Mouse (Mus musculus) frontal cortex, adult 2 months (tissue): ENCODE data around the gene Prnp. TPM values are rescaled to one million over a fixed set of nuclear protein-coding genes. Genes with fewer than 3 reads are reported as not detected.

ENCODE experiments used
- DNase-seq, 2 experiments: peaks; one replicate each; pipeline ENCODE4 v3.0.0; 2022; ENCODE audit warnings: low spot score in 1 of 2; ENCODE audit errors: extremely low spot score in 1 of 2
- polyA plus RNA-seq: library from polyadenylated mRNA; depleted of rRNA; stranded (reverse); fragments of >200 nt; gene quantifications from 2 replicates; pipeline ENCODE4 v1.2.3, GENCODE M21; 2012

Prnp gene
- polyA plus RNA-seq, 1 experiment = 723 TPM

- DNase-seq = no peak
Measured at GRCm38 (mm10) chr2:131906266-131906665, 3.5 kb upstream of the Prnp start.

DNA sequence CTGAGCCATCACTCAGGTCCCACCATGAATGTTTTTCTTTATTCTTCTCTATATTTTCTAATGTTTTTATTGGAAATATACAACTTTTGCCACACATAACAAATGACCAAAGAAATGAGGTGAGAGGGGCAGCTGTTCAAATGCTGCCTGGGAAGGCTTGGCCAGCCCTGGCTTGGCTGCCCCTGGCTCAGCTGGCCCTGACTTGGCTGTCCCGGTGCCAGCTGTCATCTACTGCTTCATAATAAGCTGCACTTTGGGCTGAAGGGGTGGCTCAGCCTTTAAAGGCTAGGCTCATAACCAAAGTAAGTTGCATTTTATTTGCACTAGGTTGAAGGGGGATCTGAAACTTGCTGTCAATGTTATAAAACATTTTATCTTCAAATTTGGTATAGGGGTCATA is 2.9 kb upstream of the Prnp start:
- no peak for DNase-seq

- no peak for DNase-seq
Measured at GRCm38 (mm10) chr2:131907311-131907710, 2.4 kb upstream of the Prnp start.

DNA sequence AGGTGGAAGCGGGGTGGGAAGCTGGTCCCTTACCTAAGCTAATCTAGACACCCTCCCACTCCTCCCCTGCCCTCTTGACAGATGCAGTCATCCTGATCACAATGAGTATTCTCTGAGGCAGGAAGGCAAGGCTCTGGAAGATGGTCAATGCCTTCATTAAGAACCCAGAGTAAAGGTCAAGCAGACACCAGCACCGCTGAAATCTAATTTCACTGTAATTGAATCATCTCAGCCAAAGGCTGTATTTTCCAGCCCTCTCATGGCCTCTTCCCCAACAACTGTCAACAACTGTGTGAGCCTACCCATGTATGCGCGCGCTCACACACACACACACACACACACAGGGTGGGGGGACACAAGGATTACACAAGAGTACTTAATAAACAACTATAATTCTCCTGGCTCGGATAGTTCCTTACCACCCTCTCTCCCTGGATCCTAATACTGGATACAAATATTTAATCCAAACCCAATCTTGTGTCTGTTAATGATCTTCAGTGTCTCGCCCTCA is 1.3 kb upstream of the Prnp start:
- no peak for DNase-seq

DNA sequence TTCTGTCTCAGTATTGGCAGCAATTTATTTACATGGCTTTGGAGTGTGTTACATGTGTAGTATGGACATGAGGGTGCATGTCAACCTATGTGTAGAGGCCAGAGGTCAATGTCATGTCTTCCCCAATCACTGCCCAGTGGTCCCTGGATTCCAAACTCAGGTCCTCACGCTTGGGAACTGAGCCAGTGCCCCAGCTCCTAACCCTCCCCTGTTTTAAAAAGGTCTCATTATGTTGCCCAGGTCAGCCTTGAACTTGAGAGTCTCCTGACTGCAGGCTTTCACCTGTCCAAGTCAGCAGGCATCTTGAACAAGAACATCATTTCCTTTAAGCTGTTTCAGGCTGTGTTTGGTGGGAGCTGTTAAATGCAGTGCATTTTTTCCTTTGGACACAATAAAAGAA is 822 bp upstream of the Prnp start:
- no peak for DNase-seq

GRCm38 (mm10) chr2:131910847-131911246 is 1.1 kb downstream of the Prnp start:
- DNase-seq = no peak

DNA sequence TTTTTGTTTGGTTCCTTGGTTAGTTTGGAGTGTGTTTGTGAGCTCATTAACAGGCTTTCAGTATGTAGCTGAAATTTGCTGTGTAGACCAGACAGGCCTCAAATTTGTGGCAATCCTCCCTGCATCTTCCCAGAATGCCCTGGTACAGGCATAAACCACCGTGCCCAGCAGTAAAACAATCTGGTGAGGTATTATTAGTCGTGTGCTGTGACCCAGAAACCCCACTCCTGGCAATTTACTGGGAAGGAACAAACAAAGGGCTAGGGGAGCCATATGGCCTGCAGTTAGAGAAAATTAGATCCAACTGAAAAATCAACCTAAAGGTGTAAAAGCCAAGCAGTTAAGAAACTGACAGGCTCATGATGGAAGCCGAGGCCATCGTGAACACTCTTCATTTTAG is 1.6 kb downstream of the Prnp start:
- no peak for DNase-seq

DNA sequence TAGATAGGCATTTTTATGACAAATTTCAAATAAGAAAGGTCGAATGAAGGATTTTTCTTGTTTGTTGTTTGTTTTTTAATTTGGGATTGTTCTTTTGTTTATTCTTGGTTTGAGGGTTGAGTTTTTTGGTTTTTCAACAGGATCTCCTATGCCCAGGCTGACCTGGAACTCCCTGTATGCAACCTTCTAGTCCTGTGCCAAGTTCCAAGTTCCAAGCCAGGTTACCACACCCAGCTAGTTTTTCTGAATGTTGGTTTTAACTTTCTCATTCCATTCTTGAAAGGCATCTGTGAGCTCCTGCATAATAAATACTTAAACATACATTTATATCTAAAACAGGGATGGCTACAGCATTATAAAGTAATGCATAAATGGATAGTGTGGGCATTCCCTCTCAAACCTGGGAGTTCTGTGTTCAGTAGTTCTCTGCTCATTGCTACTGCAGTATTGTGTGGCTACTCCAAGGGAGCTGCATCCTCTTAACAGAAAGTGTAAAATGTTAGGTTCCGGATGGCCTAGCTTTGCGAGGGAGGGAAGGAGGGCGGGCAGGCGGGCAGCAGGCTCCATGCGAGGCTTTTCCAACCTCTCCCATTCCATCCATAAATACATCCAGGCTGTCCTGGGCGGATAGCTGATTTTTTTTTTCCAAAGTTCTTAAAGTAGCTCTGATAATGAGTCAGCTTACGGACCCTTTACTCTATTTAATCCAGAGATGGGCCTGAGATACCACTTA is 3.0 kb downstream of the Prnp start:
- DNase-seq = no peak

GRCm38 (mm10) chr2:131932275-131932902 is 22.7 kb downstream of the Prnp start:
- DNase-seq = no peak

DNA sequence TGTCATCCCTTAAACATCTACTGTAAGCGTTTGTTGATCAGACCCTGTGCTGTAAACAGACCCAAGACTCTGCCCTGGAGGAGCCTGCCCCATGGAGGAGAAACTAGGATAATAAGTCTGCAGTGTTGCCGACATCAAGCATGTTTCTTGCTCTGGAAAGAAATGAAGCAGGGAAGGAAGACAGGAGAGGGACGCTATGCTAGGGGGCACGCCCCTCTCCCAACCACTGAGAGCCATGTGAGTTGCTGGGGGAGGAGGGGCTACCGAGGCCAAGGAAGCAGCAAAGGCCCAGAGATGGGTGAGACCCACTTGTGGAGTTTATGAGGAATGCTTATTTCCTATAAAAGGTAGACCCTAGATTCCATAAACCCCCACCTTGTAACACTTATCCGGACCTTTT is 23.3 kb downstream of the Prnp start:
- no peak for DNase-seq

- peak in 1 of 2 experiments; percentile 34 for DNase-seq
Measured at GRCm38 (mm10) chr2:131933598-131933997, 23.9 kb downstream of the Prnp start.

DNA sequence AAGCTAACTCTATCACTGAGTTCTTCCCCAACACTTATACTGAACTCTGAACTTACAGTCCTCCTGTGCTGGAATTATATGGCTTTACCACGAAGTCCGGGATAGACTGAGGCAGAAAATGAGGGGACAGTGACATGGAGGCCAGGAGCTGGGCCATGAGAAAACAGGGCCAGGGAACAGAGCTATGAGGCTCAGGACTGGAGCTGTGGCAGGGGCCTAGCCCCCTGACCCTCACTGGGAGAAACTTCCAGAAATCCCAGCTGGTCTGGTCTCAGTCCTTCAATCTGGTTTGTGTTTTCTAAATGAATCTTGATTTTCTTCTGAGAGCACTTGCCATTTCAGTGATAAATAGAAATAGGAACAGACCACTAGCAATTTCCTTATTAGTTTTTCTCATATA is 24.5 kb downstream of the Prnp start:
- DNase-seq = no peak

GRCm38 (mm10) chr2:131935390-131936105 is 25.8 kb downstream of the Prnp start:
- DNase-seq = no peak

DNA sequence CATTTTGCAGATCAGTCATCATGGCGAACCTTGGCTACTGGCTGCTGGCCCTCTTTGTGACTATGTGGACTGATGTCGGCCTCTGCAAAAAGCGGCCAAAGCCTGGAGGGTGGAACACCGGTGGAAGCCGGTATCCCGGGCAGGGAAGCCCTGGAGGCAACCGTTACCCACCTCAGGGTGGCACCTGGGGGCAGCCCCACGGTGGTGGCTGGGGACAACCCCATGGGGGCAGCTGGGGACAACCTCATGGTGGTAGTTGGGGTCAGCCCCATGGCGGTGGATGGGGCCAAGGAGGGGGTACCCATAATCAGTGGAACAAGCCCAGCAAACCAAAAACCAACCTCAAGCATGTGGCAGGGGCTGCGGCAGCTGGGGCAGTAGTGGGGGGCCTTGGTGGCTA is 26.7 kb downstream of the Prnp start:
- no peak for DNase-seq

DNA sequence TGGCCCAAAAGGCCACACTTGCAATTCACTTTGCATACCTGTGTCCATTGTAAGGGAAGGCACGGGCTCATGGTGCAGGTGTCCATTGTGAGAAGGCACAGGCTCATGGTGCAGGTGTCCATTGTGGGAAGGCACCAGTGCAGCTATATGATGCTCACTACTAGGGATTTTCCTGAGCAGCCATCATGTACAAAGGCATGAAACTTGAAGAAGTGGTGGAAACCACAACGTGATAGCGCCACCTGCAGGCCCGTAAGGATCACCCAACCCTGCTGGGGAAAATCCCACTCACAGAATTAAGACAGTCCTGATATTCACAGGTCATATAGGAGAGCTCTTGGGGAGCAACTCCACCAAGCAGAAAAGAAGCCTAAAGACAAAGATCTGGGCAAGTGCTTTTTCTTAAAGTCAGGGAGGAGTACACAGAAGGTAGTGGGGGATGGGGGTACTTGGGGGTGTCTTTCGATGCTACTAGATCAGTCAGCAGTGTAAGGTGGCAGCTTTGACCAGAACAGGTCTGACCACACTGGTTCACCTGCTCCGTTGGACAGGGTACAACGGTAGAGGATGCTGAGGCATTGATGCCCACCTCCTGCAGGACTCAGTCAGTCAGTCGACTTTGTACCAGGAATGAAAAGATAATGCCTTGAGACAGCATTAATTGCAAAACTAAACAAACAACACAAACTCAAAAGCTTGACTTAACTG is 29.8 kb downstream of the Prnp start:
- peak in 1 of 2 experiments; percentile 82 for DNase-seq

DNA sequence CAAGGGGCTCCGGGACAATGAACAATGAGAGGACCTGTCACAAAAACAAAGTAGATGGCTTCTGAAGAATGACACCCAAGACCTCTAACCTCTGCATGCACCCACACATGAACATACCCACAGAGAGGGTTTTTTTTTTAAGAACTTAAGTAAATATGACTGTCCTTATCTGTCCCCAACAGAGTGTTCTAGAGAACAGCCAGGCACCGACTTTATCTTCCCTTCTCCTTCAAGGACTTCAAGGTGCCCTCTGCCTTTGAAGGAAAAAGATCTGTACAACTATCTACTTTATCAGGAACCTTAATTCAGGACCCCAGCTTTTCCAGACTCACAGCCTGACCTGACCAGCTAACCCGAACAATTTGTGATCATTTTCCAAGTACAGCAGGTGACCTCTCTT is 30.8 kb downstream of the Prnp start:
- DNase-seq = no peak

- no peak for DNase-seq
Measured at GRCm38 (mm10) chr2:131941501-131941900, 31.8 kb downstream of the Prnp start.

DNA sequence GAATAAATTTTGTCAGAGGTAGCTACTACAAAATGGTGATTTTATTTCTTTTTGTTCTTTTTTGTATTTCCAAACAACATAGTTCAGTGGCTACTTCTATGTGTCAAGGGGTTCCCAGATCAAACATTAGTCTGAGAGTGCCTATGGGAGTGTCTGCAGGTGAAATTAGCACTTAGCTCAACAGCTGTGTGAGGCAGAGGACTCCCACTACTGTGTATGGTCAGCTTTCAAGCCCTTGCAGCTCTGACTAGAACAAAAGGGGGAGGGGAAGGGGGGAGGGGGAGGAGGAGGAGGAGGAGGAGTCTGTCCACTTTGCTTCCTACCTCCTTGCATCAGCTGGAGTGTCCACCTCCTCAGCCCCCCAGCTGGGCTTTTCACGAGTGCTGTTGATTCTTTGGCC is 34.6 kb downstream of the Prnp start:
- DNase-seq = no peak

- no peak for DNase-seq
Measured at GRCm38 (mm10) chr2:131945225-131945624, 35.5 kb downstream of the Prnp start.

- no peak for DNase-seq
Measured at GRCm38 (mm10) chr2:131945765-131946164, 36.0 kb downstream of the Prnp start.

DNA sequence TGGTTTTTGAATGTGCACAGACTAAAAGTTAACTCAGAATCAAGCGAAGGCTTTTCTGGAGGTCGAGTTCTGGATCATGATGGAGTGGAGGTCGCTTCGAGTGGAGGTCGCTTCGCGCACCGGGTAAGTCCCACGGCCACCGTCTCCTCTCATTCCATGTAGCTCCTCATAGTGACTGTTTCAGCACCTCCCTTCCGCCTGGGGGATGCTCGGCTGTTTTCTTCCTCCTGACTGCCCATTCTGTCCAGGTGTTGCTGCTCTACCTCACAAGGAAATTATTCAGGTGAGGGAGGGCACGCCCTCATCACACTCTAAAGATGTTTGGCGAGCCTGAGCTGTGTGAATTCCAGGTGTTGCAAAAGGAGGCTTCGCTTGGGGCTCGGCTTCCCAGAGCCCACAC is 36.6 kb downstream of the Prnp start:
- no peak for DNase-seq
